Mouse (Mus musculus) splenic B cell, adult 2 months (primary cell): ENCODE data around the gene Cdkl5.
"Not testable (repeated sequence)": the region's sequence is repeated elsewhere in the genome, so short reads cannot be mapped to it uniquely, and the experiment has no call there.

Experiments used
- DNase-seq: peaks from one replicate; pipeline ENCODE4 v3.0.0-alpha.2; 2011; ENCODE audit warnings: low read depth, low spot score
- H3K27me3 ChIP-seq: 2 replicates; pipeline ENCODE4 v1.6.1; 2012; ENCODE audit warnings: mild to moderate bottlenecking, low read length, moderate library complexity, mixed read lengths; ENCODE audit not compliant: control insufficient read depth, poor library complexity, insufficient read depth, severe bottlenecking
- H3K36me3 ChIP-seq: 2 replicates; pipeline ENCODE4 v1.6.1; 2012; ENCODE audit warnings: mild to moderate bottlenecking, low read length, moderate library complexity, mixed read lengths; ENCODE audit not compliant: control insufficient read depth, poor library complexity, insufficient read depth, severe bottlenecking

Cdkl5 gene

GRCm38 (mm10) chrX:160865022-160865421, 129.5 kb downstream of the Cdkl5 start:
- no peaks in the 10 kb centered on the region for H3K27me3 ChIP-seq
- H3K36me3 ChIP-seq = no peaks in the 10 kb centered on the region
- DNase-seq = no peak

GRCm38 (mm10) chrX:160863689-160864383, 130.7 kb downstream of the Cdkl5 start:
- no peaks in the 10 kb centered on the region for H3K27me3 ChIP-seq
- no peaks in the 10 kb centered on the region for H3K36me3 ChIP-seq
- DNase-seq = peak; percentile 3

- no peak for DNase-seq
- Histone ChIP-seq H3K27me3 (no peaks in the 10 kb centered on the region), H3K36me3 (no peaks in the 10 kb centered on the region)
Measured at GRCm38 (mm10) chrX:160808226-160808625, 186.3 kb downstream of the Cdkl5 start.

GRCm38 (mm10) chrX:160804409-160805150, 189.9 kb downstream of the Cdkl5 start:
- no peak for DNase-seq
- Histone ChIP-seq H3K36me3 (no peaks in the 10 kb centered on the region), H3K27me3 (no peaks in the 10 kb centered on the region)

- no peak for DNase-seq
- no peaks in the 10 kb centered on the region for H3K36me3 ChIP-seq
- no peaks in the 10 kb centered on the region for H3K27me3 ChIP-seq
Measured at GRCm38 (mm10) chrX:160794920-160795319, 199.6 kb downstream of the Cdkl5 start.

- H3K27me3 ChIP-seq = no peaks in the 10 kb centered on the region
- DNase-seq = no peak
- H3K36me3 ChIP-seq = no peaks in the 10 kb centered on the region
Measured at GRCm38 (mm10) chrX:160782276-160782675, 212.2 kb downstream of the Cdkl5 start.

GRCm38 (mm10) chrX:160773033-160773432, 221.5 kb downstream of the Cdkl5 start:
- DNase-seq = no peak
- no peaks in the 10 kb centered on the region for H3K36me3 ChIP-seq
- no peaks in the 10 kb centered on the region for H3K27me3 ChIP-seq

GRCm38 (mm10) chrX:160769622-160770021, 224.9 kb downstream of the Cdkl5 start:
- not testable (repeated sequence) for H3K27me3 ChIP-seq, DNase-seq, H3K36me3 ChIP-seq

GRCm38 (mm10) chrX:160767713-160768112, 226.8 kb downstream of the Cdkl5 start, which contains the start of gene Rs1:
TSS of gene Rs1 (plus strand) at chrX:160768013.
- no peaks in the 10 kb centered on the region for H3K36me3 ChIP-seq
- no peaks in the 10 kb centered on the region for H3K27me3 ChIP-seq
- DNase-seq = no peak

GRCm38 (mm10) chrX:160766233-160766616, 228.3 kb downstream of the Cdkl5 start:
- Histone ChIP-seq H3K36me3 (no peaks in the 10 kb centered on the region), H3K27me3 (no peaks in the 10 kb centered on the region)
- DNase-seq = no peak

GRCm38 (mm10) chrX:160765389-160766232, 228.9 kb downstream of the Cdkl5 start:
- DNase-seq = peak; percentile 93
- H3K36me3 ChIP-seq = no peaks in the 10 kb centered on the region
- H3K27me3 ChIP-seq = no peaks in the 10 kb centered on the region

- no peaks in the 10 kb centered on the region for H3K27me3 ChIP-seq
- H3K36me3 ChIP-seq = no peaks in the 10 kb centered on the region
- no peak for DNase-seq
Measured at GRCm38 (mm10) chrX:160750808-160751207, 243.7 kb downstream of the Cdkl5 start.

GRCm38 (mm10) chrX:160748653-160749052, 245.9 kb downstream of the Cdkl5 start:
- Histone ChIP-seq H3K36me3 (no peaks in the 10 kb centered on the region), H3K27me3 (no peaks in the 10 kb centered on the region)
- DNase-seq = no peak

- DNase-seq = no peak
- Histone ChIP-seq H3K27me3 (no peaks in the 10 kb centered on the region), H3K36me3 (no peaks in the 10 kb centered on the region)
Measured at GRCm38 (mm10) chrX:160745399-160745798, 249.1 kb downstream of the Cdkl5 start.

- DNase-seq = no peak
- Histone ChIP-seq H3K36me3 (no peaks in the 10 kb centered on the region), H3K27me3 (no peaks in the 10 kb centered on the region)
Measured at GRCm38 (mm10) chrX:160735650-160736049, 258.9 kb downstream of the Cdkl5 start, which contains the start of gene Ppef1. TSS of gene Ppef1 (minus strand) at chrX:160735765.
